Mouse (Mus musculus) kidney, adult 2 months (tissue): ENCODE measurements around the gene Tmprss11d.
A peak's percentile ranks its signal among the peaks of the same experiment; 100 is the strongest.

ENCODE experiments used
- CTCF ChIP-seq: fragments of 200-500 bp; conservative IDR thresholded peaks from 2 replicates; pipeline ENCODE4 v1.5.1; 2011; ENCODE audit warnings: low read depth, mild to moderate bottlenecking, control low read depth, low read length, moderate library complexity, mixed read lengths; ENCODE audit not compliant: insufficient read depth, insufficient read length
- POLR2A ChIP-seq: fragments of 200-500 bp; IDR thresholded peaks from one replicate; pipeline ENCODE4 v1.6.1; 2011; ENCODE audit warnings: low read depth, low read length, control low read depth

DNA sequence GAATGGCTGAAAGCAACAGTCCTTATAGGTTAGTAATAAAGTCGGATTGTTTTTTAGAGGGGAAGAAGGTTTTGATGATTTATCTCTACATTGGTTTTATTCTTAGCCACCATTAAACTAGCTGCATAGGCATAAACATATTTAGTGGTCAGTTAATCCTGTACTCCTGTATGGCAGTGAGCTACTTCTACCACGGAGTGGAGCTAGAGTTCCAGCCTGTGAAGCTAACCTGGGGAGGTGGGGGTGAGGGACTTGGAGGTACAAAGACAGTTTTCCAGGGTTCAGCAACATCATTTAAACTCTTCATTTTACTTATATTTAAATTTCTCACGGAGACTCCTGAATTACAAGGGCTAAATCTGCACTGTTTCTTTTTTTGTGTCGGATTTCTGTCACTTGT is 46.3 kb upstream of the Tmprss11d start:
- TF ChIP-seq POLR2A (no peak), CTCF (peak; percentile 17; the same call in 1 of the 2 replicates)
